Mouse (Mus musculus): Measurements from ENCODE around the gene Tmtc2.

The Tmtc2 gene

GRCm38 (mm10) chr10:105417845-105418383 is 156.3 kb downstream of the Tmtc2 start:
- no peak for DNase-seq (ENCODE audit: low read depth, low spot score)

- no peak for DNase-seq (ENCODE audit: low read depth, low spot score)
Observed at GRCm38 (mm10) chr10:105416601-105417000, 157.7 kb downstream of the Tmtc2 start.

- no peak for DNase-seq (ENCODE audit: low read depth, low spot score)
Observed at GRCm38 (mm10) chr10:105405856-105406527, 168.3 kb downstream of the Tmtc2 start.

GRCm38 (mm10) chr10:105403931-105404330 is 170.3 kb downstream of the Tmtc2 start:
- no peak for DNase-seq (ENCODE audit: low read depth, low spot score)

- no peak for DNase-seq (ENCODE audit: low read depth, low spot score)
Observed at GRCm38 (mm10) chr10:105402481-105402779, 171.8 kb downstream of the Tmtc2 start.

GRCm38 (mm10) chr10:105401754-105402480 is 172.3 kb downstream of the Tmtc2 start:
- no peak for DNase-seq (ENCODE audit: low read depth, low spot score)

GRCm38 (mm10) chr10:105399316-105399715 is 174.9 kb downstream of the Tmtc2 start:
- DNase-seq (ENCODE audit: low read depth, low spot score): no peak

GRCm38 (mm10) chr10:105384065-105384464 is 190.2 kb downstream of the Tmtc2 start:
- peak; percentile 17 for DNase-seq (ENCODE audit: low read depth, low spot score)

GRCm38 (mm10) chr10:105381705-105382104 is 192.5 kb downstream of the Tmtc2 start:
- DNase-seq (ENCODE audit: low read depth, low spot score): no peak

- DNase-seq (ENCODE audit: low read depth, low spot score): no peak
Observed at GRCm38 (mm10) chr10:105381202-105381601, 193.0 kb downstream of the Tmtc2 start.

- peak; percentile 20 for DNase-seq (ENCODE audit: low read depth, low spot score)
Observed at GRCm38 (mm10) chr10:105380584-105380983, 193.7 kb downstream of the Tmtc2 start.

GRCm38 (mm10) chr10:105377711-105378110 is 196.5 kb downstream of the Tmtc2 start:
- DNase-seq (ENCODE audit: low read depth, low spot score): no peak

GRCm38 (mm10) chr10:105373265-105373664 is 201.0 kb downstream of the Tmtc2 start:
- DNase-seq (ENCODE audit: low read depth, low spot score): no peak

GRCm38 (mm10) chr10:105368242-105368641 is 206.0 kb downstream of the Tmtc2 start:
- no peak for DNase-seq (ENCODE audit: low read depth, low spot score)

GRCm38 (mm10) chr10:105364480-105364879 is 209.8 kb downstream of the Tmtc2 start:
- DNase-seq (ENCODE audit: low read depth, low spot score): no peak

- no peak for DNase-seq (ENCODE audit: low read depth, low spot score)
Observed at GRCm38 (mm10) chr10:105350301-105350700, 223.9 kb downstream of the Tmtc2 start.

- DNase-seq (ENCODE audit: low read depth, low spot score): no peak
Observed at GRCm38 (mm10) chr10:105345920-105346319, 228.3 kb downstream of the Tmtc2 start.

GRCm38 (mm10) chr10:105332856-105333255 is 241.4 kb downstream of the Tmtc2 start:
- peak; percentile 14 for DNase-seq (ENCODE audit: low read depth, low spot score)

GRCm38 (mm10) chr10:105330327-105330726 is 243.9 kb downstream of the Tmtc2 start:
- no peak for DNase-seq (ENCODE audit: low read depth, low spot score)

GRCm38 (mm10) chr10:105323646-105324192 is 250.5 kb downstream of the Tmtc2 start:
- DNase-seq (ENCODE audit: low read depth, low spot score): no peak

GRCm38 (mm10) chr10:105319299-105320057 is 254.8 kb downstream of the Tmtc2 start:
- no peak for DNase-seq (ENCODE audit: low read depth, low spot score)

- no peak for DNase-seq (ENCODE audit: low read depth, low spot score)
Observed at GRCm38 (mm10) chr10:105318869-105319268, 255.4 kb downstream of the Tmtc2 start.

Data from retina, postnatal 7 days (tissue).